Mouse (Mus musculus): Measurements from ENCODE around the gene Osbpl10. TPM values are rescaled to one million over a fixed set of nuclear protein-coding genes. Genes with fewer than 3 reads are reported as not detected.

Osbpl10 gene
- polyA plus RNA-seq, 1 experiment = 7.1 TPM

DNA sequence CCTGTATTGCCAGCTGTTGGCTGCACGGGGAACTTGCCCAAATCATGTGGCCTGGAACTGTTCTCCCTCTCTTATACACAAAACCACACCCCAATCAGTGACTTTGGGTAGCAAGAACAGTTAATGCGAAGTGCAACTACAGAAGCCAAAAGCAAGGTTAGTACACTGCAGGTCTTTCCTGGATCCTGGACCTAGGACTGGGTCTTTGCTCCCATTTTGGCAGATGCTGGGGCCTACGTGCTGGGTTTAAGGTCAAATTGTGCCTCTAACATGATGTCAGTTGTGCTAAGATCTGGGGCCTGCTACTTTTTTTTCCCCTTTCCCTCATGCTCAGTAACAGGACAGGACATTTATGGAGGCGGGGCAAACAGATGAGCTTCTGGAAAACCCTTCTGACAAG, 17.3 kb downstream of the Osbpl10 start:
- Histone ChIP-seq H3K4me3 (replicated peaks; ENCODE audit: extremely low read depth, low read depth, low read length) (no peak overlapping the region), H3K4me1 (ENCODE audit: control insufficient read depth, insufficient read depth, low read length) (no peaks in the 10 kb centered on the region)
- TF ChIP-seq POLR2A (IDR thresholded peaks at IDR 0.05; ENCODE audit: borderline replicate concordance, extremely low read depth, low read depth, low read length) = no peak
- TF ChIP-seq CTCF (IDR thresholded peaks at IDR 0.05; ENCODE audit: insufficient read depth, low read length) = no peak
- DNase-seq = no peak
- 89% methylated on average over 4 of the region's 4 CpGs for WGBS

DNA sequence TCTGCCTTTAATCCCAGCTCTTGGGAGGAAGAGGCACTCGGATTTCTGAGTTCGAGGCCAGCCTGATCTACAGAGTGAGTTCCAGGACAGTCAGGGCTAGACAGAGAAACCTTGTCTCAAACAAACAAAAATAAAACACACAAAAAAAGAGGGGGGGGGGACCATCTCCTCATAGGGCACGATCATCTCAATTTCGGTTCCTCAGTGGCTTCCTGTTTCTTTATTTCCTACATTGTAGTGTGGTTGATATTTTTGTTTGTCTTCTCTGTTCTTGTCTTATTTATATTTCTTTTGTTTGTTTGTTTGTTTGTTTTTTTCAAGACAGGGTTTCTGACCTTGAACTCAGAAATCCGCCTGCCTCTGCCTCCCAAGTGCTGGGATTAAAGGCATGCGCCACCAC, 18.1 kb downstream of the Osbpl10 start:
- 90% methylated on average over 6 of the region's 6 CpGs for WGBS
- H3K4me3 ChIP-seq (replicated peaks; ENCODE audit: extremely low read depth, low read depth, low read length) = no peak overlapping the region
- no peak for DNase-seq
- no peaks in the 10 kb centered on the region for H3K4me1 ChIP-seq (ENCODE audit: control insufficient read depth, insufficient read depth, low read length)
- TF ChIP-seq POLR2A (IDR thresholded peaks at IDR 0.05; ENCODE audit: borderline replicate concordance, extremely low read depth, low read depth, low read length) = no peak
- no peak for TF ChIP-seq CTCF (IDR thresholded peaks at IDR 0.05; ENCODE audit: insufficient read depth, low read length)

DNA sequence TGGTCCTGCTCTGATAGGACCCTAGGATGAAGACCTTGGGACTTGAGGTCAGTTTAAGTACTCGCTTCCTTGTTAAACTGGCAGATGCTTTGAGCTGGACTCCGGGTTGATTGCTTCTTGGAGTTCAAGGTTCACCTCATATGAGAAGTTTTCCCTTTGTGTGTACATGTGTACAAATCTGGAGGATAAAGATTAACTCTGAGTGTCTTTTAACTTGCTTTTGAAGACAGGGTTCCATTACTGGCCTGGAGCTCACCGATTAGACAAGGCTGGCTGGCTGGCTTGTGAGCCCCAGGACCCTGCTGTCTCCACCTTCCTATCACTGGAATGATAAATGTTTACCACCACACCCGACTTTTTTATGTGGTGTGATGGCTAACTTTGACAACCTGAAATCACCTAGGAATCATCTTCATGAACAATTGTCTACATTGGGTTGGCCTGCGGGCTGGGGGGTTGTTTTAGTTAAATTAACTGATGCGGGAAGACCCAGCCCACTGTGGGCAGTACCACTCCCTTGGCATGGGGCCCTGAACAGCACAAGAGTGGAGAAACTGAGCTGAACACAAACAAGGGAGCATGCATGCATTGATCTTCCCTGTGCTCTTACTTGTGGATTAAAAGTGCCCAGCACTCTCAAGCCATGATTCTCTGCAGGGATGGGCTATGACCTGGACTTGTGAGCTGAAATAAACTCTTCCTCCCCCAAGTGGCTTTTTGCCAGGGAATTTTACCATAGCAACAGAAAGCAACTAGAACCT, 20.8 kb downstream of the Osbpl10 start:
- DNase-seq = no peak
- TF ChIP-seq POLR2A (IDR thresholded peaks at IDR 0.05; ENCODE audit: borderline replicate concordance, extremely low read depth, low read depth, low read length) = no peak
- no peak for TF ChIP-seq CTCF (IDR thresholded peaks at IDR 0.05; ENCODE audit: insufficient read depth, low read length)
- WGBS = 78% methylated on average over 6 of the region's 6 CpGs
- H3K4me3 ChIP-seq (replicated peaks; ENCODE audit: extremely low read depth, low read depth, low read length) = no peak overlapping the region
- no peaks in the 10 kb centered on the region for H3K4me1 ChIP-seq (ENCODE audit: control insufficient read depth, insufficient read depth, low read length)

DNA sequence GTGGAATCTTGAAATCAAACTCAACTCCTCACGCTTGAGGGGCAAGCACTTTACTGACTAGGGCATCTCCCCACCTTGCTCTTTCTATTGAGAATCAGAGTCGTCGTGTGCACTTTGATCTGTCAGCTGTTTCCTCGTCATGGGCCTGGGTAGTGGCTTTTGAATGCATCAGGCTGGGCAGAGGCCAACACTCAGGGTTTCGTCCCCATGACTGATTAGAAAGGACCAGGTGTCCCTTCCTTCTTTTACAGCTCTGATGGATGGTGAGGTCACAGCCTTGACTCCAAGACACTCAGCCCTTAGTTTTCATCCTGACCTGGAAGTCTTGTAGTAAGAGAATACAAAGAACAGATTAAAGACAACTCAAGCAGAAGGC, 21.4 kb downstream of the Osbpl10 start:
- TF ChIP-seq CTCF (IDR thresholded peaks at IDR 0.05; ENCODE audit: insufficient read depth, low read length) (no peak), POLR2A (IDR thresholded peaks at IDR 0.05; ENCODE audit: borderline replicate concordance, extremely low read depth, low read depth, low read length) (no peak)
- Histone ChIP-seq H3K4me1 (ENCODE audit: control insufficient read depth, insufficient read depth, low read length) (no peaks in the 10 kb centered on the region), H3K4me3 (replicated peaks; ENCODE audit: extremely low read depth, low read depth, low read length) (no peak overlapping the region)
- WGBS = 57% methylated on average over 5 of the region's 5 CpGs
- DNase-seq = no peak

DNA sequence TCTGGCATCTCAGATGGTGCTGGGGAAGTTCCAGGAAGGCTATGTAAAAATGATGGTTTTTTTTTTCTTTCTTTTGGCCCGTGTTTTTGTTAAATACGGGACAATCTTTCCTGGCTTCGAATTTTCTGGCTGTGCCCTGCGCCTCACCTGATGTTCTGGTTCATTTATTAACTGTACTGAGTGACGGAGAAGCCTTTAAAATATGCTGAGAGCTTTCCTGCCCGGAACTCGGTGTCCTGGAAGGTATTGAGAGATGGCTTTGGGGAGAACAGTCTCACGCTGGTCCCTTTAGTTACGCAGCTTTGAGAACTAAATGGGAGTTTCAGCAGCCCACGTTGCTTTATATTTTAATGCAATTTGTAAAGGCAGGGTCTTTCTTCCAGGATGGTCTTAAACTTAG, 27.1 kb downstream of the Osbpl10 start:
- WGBS = 70% methylated on average over 10 of the region's 10 CpGs
- Histone ChIP-seq H3K4me1 (ENCODE audit: control insufficient read depth, insufficient read depth, low read length) (no peaks in the 10 kb centered on the region), H3K4me3 (replicated peaks; ENCODE audit: extremely low read depth, low read depth, low read length) (no peak overlapping the region)
- DNase-seq = no peak
- no peak for TF ChIP-seq POLR2A (IDR thresholded peaks at IDR 0.05; ENCODE audit: borderline replicate concordance, extremely low read depth, low read depth, low read length)
- no peak for TF ChIP-seq CTCF (IDR thresholded peaks at IDR 0.05; ENCODE audit: insufficient read depth, low read length)

DNA sequence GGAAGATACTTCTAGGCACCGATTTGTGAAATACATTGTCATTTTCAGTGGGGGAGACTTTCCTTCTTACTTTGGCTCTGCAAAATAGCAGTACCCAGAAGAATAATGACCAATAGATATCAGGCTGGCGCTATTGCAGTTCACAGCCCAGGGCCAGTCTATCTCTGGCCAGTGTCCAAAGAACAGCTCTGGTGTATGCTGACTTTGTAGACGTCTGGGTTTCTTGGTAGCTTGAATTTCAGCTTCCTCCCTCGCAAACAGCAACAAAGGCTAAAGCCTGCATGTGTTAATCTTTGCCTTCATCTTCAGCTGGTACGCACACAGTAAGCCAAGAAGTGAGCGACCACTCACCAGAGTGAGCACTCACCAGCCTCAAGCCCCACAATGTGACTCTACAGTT, 29.4 kb downstream of the Osbpl10 start:
- WGBS = 52% methylated on average over 6 of the region's 6 CpGs
- no peak for DNase-seq

DNA sequence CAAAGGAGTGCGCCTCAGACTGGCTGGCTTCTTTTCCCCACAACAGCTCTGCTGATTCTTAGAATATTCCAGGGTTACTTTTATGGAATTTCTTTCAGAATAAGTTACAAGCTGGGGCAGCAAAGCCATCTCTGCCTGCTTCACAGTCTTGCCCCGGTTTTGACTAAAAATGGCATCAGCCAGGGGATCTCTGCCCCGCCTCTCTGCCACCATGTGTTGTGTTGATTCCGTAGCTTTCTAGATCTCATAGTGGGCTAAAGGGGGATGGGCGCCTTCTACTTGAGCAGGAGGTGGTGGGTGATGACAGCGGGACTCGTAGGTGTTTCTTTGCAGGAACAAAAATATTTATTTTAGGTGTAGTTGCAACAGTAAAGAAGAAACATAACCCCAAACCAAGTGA, 29.8 kb downstream of the Osbpl10 start:
- TF ChIP-seq POLR2A (IDR thresholded peaks at IDR 0.05; ENCODE audit: borderline replicate concordance, extremely low read depth, low read depth, low read length) = no peak
- TF ChIP-seq CTCF (IDR thresholded peaks at IDR 0.05; ENCODE audit: insufficient read depth, low read length) = no peak
- Histone ChIP-seq H3K4me3 (replicated peaks; ENCODE audit: extremely low read depth, low read depth, low read length) (no peak overlapping the region), H3K4me1 (ENCODE audit: control insufficient read depth, insufficient read depth, low read length) (no peaks in the 10 kb centered on the region)
- WGBS = 78% methylated on average over 7 of the region's 7 CpGs
- no peak for DNase-seq

More for the DNA sequence above, 29.4 kb downstream of the Osbpl10 start:
- TF ChIP-seq POLR2A (IDR thresholded peaks at IDR 0.05; ENCODE audit: borderline replicate concordance, extremely low read depth, low read depth, low read length) (no peak), CTCF (IDR thresholded peaks at IDR 0.05; ENCODE audit: insufficient read depth, low read length) (no peak)
- H3K4me1 ChIP-seq (ENCODE audit: control insufficient read depth, insufficient read depth, low read length) = no peaks in the 10 kb centered on the region
- no peak overlapping the region for H3K4me3 ChIP-seq (replicated peaks; ENCODE audit: extremely low read depth, low read depth, low read length)

DNA sequence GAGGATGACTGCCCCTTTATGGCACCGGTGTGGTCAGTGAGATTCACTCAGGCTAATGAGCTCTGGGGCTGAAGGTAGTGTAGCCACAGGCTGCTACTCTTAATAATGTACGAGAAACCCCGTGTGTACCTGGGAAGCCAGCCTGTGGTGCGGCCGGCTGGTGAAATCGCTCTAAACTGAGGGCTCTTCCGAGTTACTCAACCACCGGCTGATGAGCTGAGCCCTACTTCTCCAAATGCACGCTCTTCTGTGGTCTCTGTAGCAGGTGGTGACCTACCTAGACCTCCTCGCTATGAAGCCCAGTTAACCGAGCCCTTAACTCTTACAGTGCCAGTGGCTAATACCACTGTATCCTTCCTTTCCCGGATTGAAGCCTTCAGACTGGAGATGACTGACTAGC, 34.0 kb downstream of the Osbpl10 start:
- TF ChIP-seq CTCF (IDR thresholded peaks at IDR 0.05; ENCODE audit: insufficient read depth, low read length) (no peak), POLR2A (IDR thresholded peaks at IDR 0.05; ENCODE audit: borderline replicate concordance, extremely low read depth, low read depth, low read length) (no peak)
- DNase-seq = no peak

DNA sequence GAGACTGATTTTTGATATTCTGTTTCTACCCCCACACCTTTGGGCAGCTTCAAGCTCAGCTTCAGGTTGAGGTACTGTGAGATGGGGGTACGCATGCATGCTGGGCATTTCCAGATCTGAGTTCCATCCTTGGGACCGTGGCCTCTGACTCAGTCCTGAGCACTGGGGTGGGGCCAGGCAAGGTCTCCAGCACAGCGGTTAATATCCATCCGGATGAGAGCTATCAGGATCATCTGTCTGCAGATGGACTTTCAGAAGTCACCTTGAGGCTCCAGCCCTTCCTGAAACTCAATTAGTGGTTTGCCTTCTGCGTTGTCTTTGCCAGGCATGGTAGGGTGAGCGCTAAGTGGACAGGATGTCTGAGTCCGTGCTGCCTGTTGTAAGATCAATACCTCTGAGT, 41.8 kb downstream of the Osbpl10 start:
- no peaks in the 10 kb centered on the region for H3K4me1 ChIP-seq (ENCODE audit: control insufficient read depth, insufficient read depth, low read length)
- TF ChIP-seq POLR2A (IDR thresholded peaks at IDR 0.05; ENCODE audit: borderline replicate concordance, extremely low read depth, low read depth, low read length) (no peak), CTCF (IDR thresholded peaks at IDR 0.05; ENCODE audit: insufficient read depth, low read length) (no peak)

More for the DNA sequence above, 34.0 kb downstream of the Osbpl10 start:
- no peak overlapping the region for H3K4me3 ChIP-seq (replicated peaks; ENCODE audit: extremely low read depth, low read depth, low read length)
- 54% methylated on average over 12 of the region's 12 CpGs for WGBS
- no peaks in the 10 kb centered on the region for H3K4me1 ChIP-seq (ENCODE audit: control insufficient read depth, insufficient read depth, low read length)

DNA sequence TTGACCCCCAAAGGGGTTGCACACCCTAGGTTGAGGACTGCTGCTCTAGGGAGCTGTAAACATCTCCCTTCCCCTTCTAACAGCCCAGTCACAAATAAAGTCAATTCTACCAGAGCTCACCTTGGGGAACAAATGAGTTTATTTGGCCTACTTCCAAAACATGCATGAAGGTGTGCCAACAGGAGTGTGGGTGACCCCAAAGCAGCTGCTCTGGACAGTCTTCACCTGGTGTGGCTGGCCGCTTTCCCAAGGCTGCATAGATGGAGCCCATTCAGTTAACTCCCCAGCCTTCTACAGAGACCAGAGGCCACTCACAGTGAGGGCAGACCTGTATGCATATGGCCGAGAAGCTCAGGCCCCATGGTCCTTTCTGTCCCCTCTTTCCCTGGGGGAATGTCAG, 43.0 kb downstream of the Osbpl10 start:
- DNase-seq = no peak
- H3K4me3 ChIP-seq (replicated peaks; ENCODE audit: extremely low read depth, low read depth, low read length) = no peak overlapping the region
- H3K4me1 ChIP-seq (ENCODE audit: control insufficient read depth, insufficient read depth, low read length) = no peaks in the 10 kb centered on the region
- 79% methylated on average over 2 of the region's 2 CpGs for WGBS
- no peak for TF ChIP-seq CTCF (IDR thresholded peaks at IDR 0.05; ENCODE audit: insufficient read depth, low read length)
- no peak for TF ChIP-seq POLR2A (IDR thresholded peaks at IDR 0.05; ENCODE audit: borderline replicate concordance, extremely low read depth, low read depth, low read length)

More for the DNA sequence above, 41.8 kb downstream of the Osbpl10 start:
- no peak overlapping the region for H3K4me3 ChIP-seq (replicated peaks; ENCODE audit: extremely low read depth, low read depth, low read length)
- WGBS = 94% methylated on average over 7 of the region's 7 CpGs
- no peak for DNase-seq

Measured in lung, adult 2 months (tissue).